Mouse (Mus musculus) midbrain, embryonic 16.5 days (tissue): Measurements from ENCODE around the gene Csad. TPM values are rescaled to one million over a fixed set of nuclear protein-coding genes. Genes with fewer than 3 reads are reported as not detected.

ENCODE experiments used
- ATAC-seq: fragments of 200-750 bp; cut with Nextera tagmentation; 2 replicates; pipeline ENCODE4 v1.8.0; 2017; ENCODE audit warnings: moderate TSS enrichment
- H3K27ac ChIP-seq: fragments of 300-500 bp; sonication (generic); 2 replicates; pipeline ENCODE4 v1.5.1; 2014; ENCODE audit warnings: mild to moderate bottlenecking, low read length, mixed read lengths
- H3K27me3 ChIP-seq: fragments of 300-500 bp; sonication (generic); 2 replicates; pipeline ENCODE4 v1.6.1; 2014; ENCODE audit warnings: low read depth, low read length, mixed read lengths; ENCODE audit not compliant: control insufficient read depth, insufficient read depth
- H3K36me3 ChIP-seq: fragments of 300-500 bp; sonication (generic); 2 replicates; pipeline ENCODE4 v1.6.1; 2014; ENCODE audit warnings: mild to moderate bottlenecking, low read length, moderate library complexity, mixed read lengths; ENCODE audit not compliant: control insufficient read depth, insufficient read depth
- H3K4me1 ChIP-seq: fragments of 300-500 bp; sonication (generic); 2 replicates; pipeline ENCODE4 v1.6.1; 2014; ENCODE audit warnings: mild to moderate bottlenecking, low read length, mixed read lengths; ENCODE audit not compliant: control insufficient read depth, insufficient read depth
- H3K4me2 ChIP-seq: fragments of 300-500 bp; sonication (generic); 2 replicates; pipeline ENCODE4 v1.6.1; 2014; ENCODE audit warnings: mild to moderate bottlenecking, low read length, mixed read lengths
- H3K4me3 ChIP-seq: fragments of 300-500 bp; sonication (generic); 2 replicates; pipeline ENCODE4 v1.5.1; 2014; ENCODE audit warnings: low read depth, mild to moderate bottlenecking, low read length, moderate library complexity, mixed read lengths
- H3K9ac ChIP-seq: fragments of 300-500 bp; sonication (generic); 2 replicates; pipeline ENCODE4 v1.6.1; 2014; ENCODE audit warnings: low read depth, low read length, mixed read lengths
- H3K9me3 ChIP-seq: fragments of 300-500 bp; sonication (generic); replicated peaks from 2 replicates; pipeline ENCODE4 v1.6.1; 2014; ENCODE audit warnings: mild to moderate bottlenecking, low read length, mixed read lengths; ENCODE audit not compliant: control insufficient read depth, poor library complexity, severe bottlenecking
- WGBS: fragments of 180-500 bp; shearing (Covaris S2); extraction: QIAGEN DNeasy Blood & Tissue Kit; methylation state at CpG from one replicate; pipeline ENCODE4 v1.1.7; 2014; 5-methylcytosine and 5-hydroxymethylcytosine counted together
- polyA plus RNA-seq: library from polyadenylated mRNA; unstranded; fragments of >200 nt; fragmentation: Nextera tagmentation; extraction: Ambion mirVana; gene quantifications from 2 replicates; pipeline ENCODE4 v1.2.1, GENCODE M21; 2015

The Csad gene
- polyA plus RNA-seq, 1 experiment from 2014 or later, result 33.1 TPM

DNA sequence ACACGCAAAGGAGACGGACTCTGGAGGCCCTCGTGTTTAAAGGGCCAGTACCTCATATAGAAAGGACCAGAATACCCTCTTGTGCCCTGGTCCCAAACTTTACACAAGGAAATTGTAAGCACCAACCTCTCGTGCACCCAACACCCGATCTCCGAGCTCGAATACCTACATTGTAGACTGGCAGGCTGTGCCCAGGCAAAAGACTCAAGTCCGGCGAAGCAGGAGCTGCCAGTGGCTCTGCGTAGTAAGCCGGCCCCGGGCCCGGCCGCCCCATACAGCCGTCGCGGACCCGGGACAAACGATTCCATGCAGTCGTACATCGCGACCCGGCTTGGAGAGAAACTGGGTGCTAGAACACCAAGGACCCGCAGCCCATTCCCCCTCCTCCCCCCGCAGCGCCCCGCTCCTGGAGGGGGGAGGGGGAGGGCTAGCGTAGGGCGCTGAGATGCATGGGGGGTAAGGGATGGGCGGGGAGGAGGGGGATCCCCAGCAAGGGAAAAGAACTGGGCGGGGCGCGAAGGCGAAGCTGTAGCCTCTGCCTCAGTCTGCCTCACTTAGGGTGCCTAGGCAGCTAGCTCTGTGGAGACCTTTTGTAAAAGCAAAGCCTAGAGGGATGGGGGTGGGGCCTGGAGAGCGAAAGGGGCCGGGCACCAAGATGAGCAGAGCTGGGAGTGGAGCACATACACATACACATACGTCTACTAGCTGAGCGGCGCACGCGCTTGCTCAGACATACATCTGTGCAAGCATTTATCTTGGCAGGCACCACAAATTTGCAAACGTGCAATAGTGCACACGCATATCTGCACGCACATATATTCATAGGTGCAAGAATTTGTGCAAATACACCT lies 41.6 kb upstream of the Csad start:
- peak overlapping the region; percentile 63 for H3K4me3 ChIP-seq
- peak overlapping the region; percentile 72 for H3K9ac ChIP-seq
- under 1% methylated on average over 37 of the region's 44 CpGs for WGBS
- H3K4me1 ChIP-seq, result peaks cover 18% of the 10 kb centered on the region
- peak overlapping the region; percentile 76 for H3K27ac ChIP-seq
- peak; percentile 88 for ATAC-seq
- peaks cover 57% of the 10 kb centered on the region for H3K27me3 ChIP-seq
- peak overlapping the region; percentile 90 for H3K4me2 ChIP-seq
- H3K36me3 ChIP-seq, result no peaks in the 10 kb centered on the region
- no peaks in the 10 kb centered on the region for H3K9me3 ChIP-seq

DNA sequence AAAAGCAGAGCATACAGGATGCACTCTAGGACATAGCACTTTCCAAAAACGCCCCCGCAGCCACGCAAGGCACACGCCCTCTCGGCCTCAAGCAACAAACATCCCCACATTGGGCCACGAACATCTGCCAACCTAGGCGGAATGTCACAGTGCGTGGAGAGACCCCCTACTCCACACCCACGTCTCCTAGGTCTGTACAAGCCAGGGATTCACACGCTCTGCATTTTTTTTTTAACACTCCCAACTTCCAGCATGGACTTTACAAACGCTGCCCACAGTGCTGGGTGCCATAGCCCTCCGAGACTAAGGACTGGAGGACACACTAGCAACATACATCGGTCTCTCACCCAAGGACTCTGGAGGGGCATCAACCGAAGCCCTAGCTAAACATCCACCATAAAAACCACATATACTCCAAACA lies 40.9 kb upstream of the Csad start:
- Histone ChIP-seq H3K9me3 (no peaks in the 10 kb centered on the region), H3K27me3 (peaks cover 57% of the 10 kb centered on the region), H3K9ac (peak overlapping the region; percentile 72), H3K4me2 (peak overlapping the region; percentile 90), H3K36me3 (no peaks in the 10 kb centered on the region), H3K4me1 (peaks cover 18% of the 10 kb centered on the region), H3K27ac (peak overlapping the region; percentile 76; the same call in 1 of the 2 replicates), H3K4me3 (peak overlapping the region; percentile 63)
- no peak for ATAC-seq
- 8% methylated on average over 14 of the region's 14 CpGs for WGBS

DNA sequence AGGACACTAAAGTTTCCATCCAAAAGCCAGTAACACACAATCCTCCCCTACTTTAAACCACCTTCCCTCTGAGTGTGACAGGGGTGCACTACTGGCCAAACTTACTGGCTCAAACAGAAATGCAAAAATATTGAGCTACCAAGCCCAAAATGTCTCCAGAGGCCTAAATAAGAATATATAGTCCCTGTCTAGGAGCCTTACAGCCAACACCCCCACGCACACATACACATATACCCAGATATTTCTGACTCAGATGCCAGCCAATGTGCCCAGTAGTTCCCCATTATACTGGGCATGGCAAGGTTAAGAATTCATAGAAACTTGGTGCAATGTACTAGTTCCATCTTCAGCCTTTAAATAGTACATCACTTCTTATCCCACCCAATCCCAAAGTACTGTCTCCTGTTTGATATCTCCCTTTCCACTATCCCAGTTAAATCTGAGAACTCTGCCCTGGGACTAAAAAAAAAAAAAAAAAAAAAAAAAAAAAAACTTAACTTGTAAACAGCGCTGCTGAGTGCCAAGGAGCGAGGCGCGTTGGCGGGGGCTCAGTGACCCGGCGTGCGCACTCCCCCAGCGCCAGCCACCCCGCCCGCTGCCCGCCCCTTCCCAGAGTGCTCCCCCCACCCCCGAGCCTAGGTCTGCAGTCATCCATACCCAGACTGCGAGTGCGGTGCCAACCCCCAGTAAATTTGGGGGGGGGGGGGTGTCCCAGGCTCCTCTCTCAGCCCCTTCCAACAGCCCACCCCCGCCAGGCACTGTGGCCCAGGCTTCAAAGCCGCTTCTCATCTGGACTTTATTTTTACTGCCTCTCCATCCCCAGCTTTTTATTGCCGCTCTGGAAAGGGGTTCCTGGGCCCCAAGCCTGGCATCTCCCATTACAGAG lies 40.0 kb upstream of the Csad start:
- H3K4me3 ChIP-seq, result peak overlapping the region; percentile 63
- no peak for ATAC-seq
- peak overlapping the region; percentile 90 for H3K4me2 ChIP-seq
- H3K4me1 ChIP-seq, result peaks cover 18% of the 10 kb centered on the region
- 0 out of 2 replicates have a peak overlapping the region, but pooled peaks have one; percentile 22 for H3K9ac ChIP-seq
- H3K27me3 ChIP-seq, result peaks cover 51% of the 10 kb centered on the region
- H3K36me3 ChIP-seq, result no peaks in the 10 kb centered on the region
- no peaks in the 10 kb centered on the region for H3K9me3 ChIP-seq
- H3K27ac ChIP-seq, result no peak overlapping the region
- 6% methylated on average over 15 of the region's 19 CpGs for WGBS

DNA sequence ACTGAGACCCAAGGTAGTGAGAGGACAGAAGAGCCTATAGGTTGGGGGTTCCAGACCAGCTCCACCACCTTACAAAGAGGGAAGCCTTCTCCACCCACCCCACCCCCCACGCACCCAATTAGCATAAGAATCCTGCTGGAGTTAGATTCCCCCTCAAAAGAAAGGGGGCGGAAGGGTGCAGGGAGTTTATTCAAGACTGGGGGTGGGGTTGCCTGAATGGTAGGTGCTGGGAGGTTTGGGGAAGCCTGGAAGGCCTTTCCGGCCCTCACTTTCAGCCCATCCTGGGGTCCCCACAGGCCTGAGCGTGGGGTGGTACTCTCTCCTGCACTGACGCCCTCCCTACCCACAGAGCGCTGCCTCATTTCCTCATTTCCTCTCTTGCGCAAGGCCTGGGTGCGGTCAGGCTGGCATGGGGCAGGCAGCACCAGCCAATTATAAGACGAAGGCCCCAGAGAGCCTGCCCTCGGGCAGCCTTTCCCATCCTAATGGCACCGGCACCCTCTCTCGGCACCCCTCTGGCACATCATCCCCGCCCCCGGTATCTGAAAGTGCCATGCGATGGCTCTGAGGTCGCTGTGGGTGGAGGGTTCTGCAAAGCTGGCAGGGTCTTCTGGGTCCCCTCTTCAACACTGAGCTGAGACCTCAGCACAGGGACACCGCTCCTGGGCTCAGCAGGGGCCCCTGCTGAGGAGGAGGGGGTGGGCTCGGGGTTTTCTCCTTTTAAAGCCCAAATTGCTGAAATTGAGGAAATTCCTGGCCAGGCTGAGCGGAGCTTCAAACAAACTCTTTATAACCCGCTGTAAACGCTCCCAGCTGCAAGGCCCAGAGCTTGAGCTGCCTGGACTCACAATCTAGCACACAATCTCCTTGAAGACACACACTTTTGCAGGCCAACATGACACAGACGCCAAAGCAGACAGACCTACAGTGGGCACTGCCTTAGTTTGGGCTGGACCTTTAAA lies 39.0 kb upstream of the Csad start:
- WGBS, result 9% methylated on average over 21 of the region's 22 CpGs
- H3K27ac ChIP-seq, result no peak overlapping the region
- peaks cover 44% of the 10 kb centered on the region for H3K27me3 ChIP-seq
- H3K9ac ChIP-seq, result peak overlapping the region; percentile 13; the same call in 1 of the 2 replicates
- H3K4me3 ChIP-seq, result no peak overlapping the region
- peaks cover 18% of the 10 kb centered on the region for H3K4me1 ChIP-seq
- no peaks in the 10 kb centered on the region for H3K9me3 ChIP-seq
- peak overlapping the region; percentile 22 for H3K4me2 ChIP-seq
- no peak for ATAC-seq
- no peaks in the 10 kb centered on the region for H3K36me3 ChIP-seq

DNA sequence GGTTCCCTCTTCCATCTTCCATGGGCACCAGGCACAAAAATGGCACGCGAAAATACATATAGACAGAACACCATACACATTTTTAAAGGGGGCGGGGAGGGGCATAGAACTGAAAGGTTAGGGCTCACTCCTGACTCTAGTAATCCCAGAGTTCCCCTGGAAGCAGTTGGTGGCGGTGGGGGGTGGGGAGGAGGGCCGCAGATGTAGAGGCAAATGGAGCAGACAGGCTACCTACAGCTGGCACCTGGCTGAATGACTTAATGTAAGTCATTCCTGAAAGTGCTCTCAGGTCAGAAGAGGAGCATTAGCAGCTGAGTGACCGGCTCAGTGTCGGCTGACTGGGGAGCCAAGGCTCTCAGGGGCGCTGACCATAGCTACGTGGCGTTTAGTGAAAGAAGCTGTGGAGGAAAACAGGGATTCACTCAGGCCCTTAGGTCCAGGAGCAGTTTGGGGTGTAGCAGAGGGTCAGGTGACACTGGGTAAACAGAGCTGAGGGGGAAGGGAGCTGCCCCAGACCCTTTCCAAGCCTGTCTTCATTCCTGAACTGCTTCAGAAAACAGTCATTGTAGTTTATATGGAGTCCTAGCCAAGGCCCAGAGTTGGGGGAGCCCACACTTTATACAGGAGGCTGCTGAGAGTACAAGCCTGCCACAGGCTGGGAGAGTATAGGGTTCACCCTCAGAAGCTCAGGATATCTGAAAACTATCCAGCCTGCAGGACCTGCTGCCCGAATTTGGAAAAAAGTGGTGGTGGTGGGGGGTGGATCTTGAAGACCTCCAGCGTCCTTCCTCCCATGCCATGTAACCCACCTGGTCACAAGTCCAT lies 38.1 kb upstream of the Csad start:
- peaks cover 14% of the 10 kb centered on the region for H3K4me1 ChIP-seq
- 28% methylated on average over 12 of the region's 12 CpGs for WGBS
- H3K27ac ChIP-seq, result no peak overlapping the region
- H3K4me3 ChIP-seq, result no peak overlapping the region
- H3K27me3 ChIP-seq, result peaks cover 41% of the 10 kb centered on the region
- no peak overlapping the region for H3K9ac ChIP-seq
- ATAC-seq, result no peak
- H3K36me3 ChIP-seq, result no peaks in the 10 kb centered on the region
- H3K9me3 ChIP-seq, result no peaks in the 10 kb centered on the region
- no peak overlapping the region for H3K4me2 ChIP-seq

DNA sequence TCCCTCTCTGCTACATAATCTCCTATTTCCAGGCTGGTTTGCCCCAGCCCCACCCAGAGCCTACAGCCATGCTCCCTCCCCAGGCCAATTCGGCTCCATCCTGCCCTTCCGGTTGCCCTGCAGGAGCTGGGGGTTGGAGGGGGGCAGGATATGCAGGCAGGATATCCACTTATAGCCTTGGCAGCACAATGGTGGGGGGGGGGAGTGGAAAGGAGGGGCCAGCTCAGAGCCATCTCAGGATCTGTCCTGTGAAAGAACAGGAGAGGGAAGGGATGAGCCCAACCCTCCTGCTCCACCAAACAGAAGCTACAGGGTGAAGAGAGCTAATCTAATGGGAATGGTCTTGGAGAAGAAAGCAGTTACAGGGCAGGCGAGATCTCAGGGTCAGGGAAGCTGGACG lies 36.1 kb upstream of the Csad start:
- Histone ChIP-seq H3K27ac (no peak overlapping the region), H3K9me3 (no peaks in the 10 kb centered on the region), H3K4me1 (peaks cover 9% of the 10 kb centered on the region), H3K27me3 (peaks cover 39% of the 10 kb centered on the region), H3K36me3 (no peaks in the 10 kb centered on the region), H3K4me2 (no peak overlapping the region), H3K4me3 (no peak overlapping the region), H3K9ac (no peak overlapping the region)
- WGBS, result 90% methylated on average over 4 of the region's 4 CpGs
- no peak for ATAC-seq

DNA sequence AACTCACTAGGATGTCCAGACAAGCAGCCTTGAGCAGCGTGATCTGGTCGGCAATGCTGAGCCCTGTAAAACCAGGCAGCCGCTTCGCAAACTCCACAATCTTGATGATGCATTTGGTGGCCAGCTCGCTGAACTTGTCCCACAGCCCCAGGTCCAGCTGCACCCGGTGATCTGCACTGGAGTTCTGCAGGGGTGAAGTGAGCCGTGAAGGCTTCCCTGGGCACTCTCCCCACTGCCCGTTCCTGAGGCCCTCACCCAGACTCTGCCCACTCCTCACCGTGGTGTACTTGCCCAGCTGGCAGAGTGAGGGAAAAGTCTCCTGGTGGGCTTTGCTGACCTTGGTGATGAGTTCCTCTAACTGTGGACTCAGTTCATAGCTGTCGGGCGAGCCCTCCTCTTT lies 35.3 kb upstream of the Csad start:
- Histone ChIP-seq H3K9ac (no peak overlapping the region), H3K4me2 (no peak overlapping the region), H3K27ac (no peak overlapping the region), H3K4me3 (no peak overlapping the region), H3K27me3 (peaks cover 32% of the 10 kb centered on the region), H3K9me3 (no peaks in the 10 kb centered on the region), H3K36me3 (no peaks in the 10 kb centered on the region), H3K4me1 (peaks cover 1% of the 10 kb centered on the region)
- no peak for ATAC-seq
- WGBS, result 73% methylated on average over 11 of the region's 11 CpGs

DNA sequence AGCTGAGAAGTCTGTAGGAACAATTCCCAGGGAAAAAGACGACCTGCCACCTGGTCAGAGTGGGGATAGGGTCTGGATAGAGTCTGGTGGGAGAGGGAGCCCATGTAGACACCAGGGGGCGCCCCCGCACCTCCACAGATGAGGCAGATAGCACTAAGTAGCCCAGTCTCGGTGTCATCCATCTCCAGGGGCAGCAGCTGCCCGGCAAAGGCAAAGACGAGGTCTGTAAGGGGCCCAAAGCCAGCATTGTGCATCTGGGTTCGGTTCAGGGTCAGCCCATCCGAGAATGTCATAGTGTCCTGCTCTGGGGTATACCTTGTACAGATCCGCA lies 34.7 kb upstream of the Csad start:
- no peak overlapping the region for H3K4me2 ChIP-seq
- no peak overlapping the region for H3K9ac ChIP-seq
- no peaks in the 10 kb centered on the region for H3K36me3 ChIP-seq
- no peak overlapping the region for H3K4me3 ChIP-seq
- no peaks in the 10 kb centered on the region; the same call in 1 of the 2 replicates for H3K4me1 ChIP-seq
- ATAC-seq, result peak; percentile 83; the same call in 1 of the 2 replicates
- peaks cover 29% of the 10 kb centered on the region for H3K27me3 ChIP-seq
- H3K27ac ChIP-seq, result no peak overlapping the region
- WGBS, result 8% methylated on average over 9 of the region's 9 CpGs
- H3K9me3 ChIP-seq, result no peaks in the 10 kb centered on the region
